Mouse (Mus musculus): ENCODE measurements at regions not wholly inside any gene's neighbourhood (a gene's known extent, or its start where the extent isn't known, plus 50 kb on each side); places are given as distances from the start of the nearest gene placed in this dataset.

GRCm38 (mm10) chr2:74135963-74136623 lies 225.0 kb upstream of the Atp5g3 start:
- no peak for TF ChIP-seq POLR2A (IDR thresholded peaks at IDR 0.05; ENCODE audit: low read depth, low read length)
- no peak for TF ChIP-seq CTCF (conservative IDR thresholded peaks at IDR 0.05; ENCODE audit: insufficient read depth, insufficient read length, low read depth, low read length)

Data from kidney, adult 2 months (tissue).